Mouse (Mus musculus) megakaryocyte, embryonic 14.5 days (primary cell): Measurements from ENCODE around the gene B3galnt2.

Source experiments
- FLI1 ChIP-seq: IDR thresholded peaks from 2 replicates; pipeline ENCODE4 v1.6.1; 2012; ENCODE audit warnings: low read length, inconsistent platforms, mixed read lengths
- GATA1 ChIP-seq: IDR thresholded peaks from 3 replicates; pipeline ENCODE4 v1.6.1; 2012; ENCODE audit warnings: mixed read lengths, low read length, inconsistent platforms, borderline replicate concordance

GRCm38 (mm10) chr13:14015609-14016008 lies 61.3 kb downstream of the B3galnt2 start:
- TF ChIP-seq FLI1 = no peak
- no peak for TF ChIP-seq GATA1
